Comparison of ENCODE assay signal across 12 mouse cellular contexts in genomic region chr12:57444281-57444903, GRCm38 (mm10).
DNase-seq lines count a peak whose midpoint lies in the region; ATAC-seq lines count a peak whose summit lies in the region.
"Had no signal": no experiment of that assay in that cellular context is flagged by ENCODE, and none has a peak within 500 bp of the region (broad histone marks: within the 10 kb centered on the region; RNA-seq: fewer than 3 reads in every experiment).

No protein-coding gene starts in this region.

- peak overlapping the region; percentile 27; the same call in 1 of the 2 replicates for H3K4me2 ChIP-seq in liver, embryonic 16.5 days (ENCODE audit: low read depth, low read length)
- no peak overlapping the region for H3K4me2 ChIP-seq in forebrain, embryonic 11.5 days (ENCODE audit: low read depth, low read length, severe bottlenecking)

- H3K27me3 ChIP-seq in liver, embryonic 16.5 days (ENCODE audit: control insufficient read depth, insufficient read depth, low read depth, low read length), result no peaks in the 10 kb centered on the region
- H3K27me3 ChIP-seq in forebrain, embryonic 11.5 days (ENCODE audit: control insufficient read depth, insufficient read depth, low read length), result no peaks in the 10 kb centered on the region

- H3K4me3 ChIP-seq in liver, embryonic 16.5 days (ENCODE audit: low read depth, low read length), result no peak overlapping the region
- H3K4me3 ChIP-seq in forebrain, embryonic 11.5 days (ENCODE audit: low read depth, low read length), result no peak overlapping the region
- H3K4me3 ChIP-seq: heart, embryonic 10.5 days had no signal

- no peaks in the 10 kb centered on the region for H3K4me1 ChIP-seq in liver, embryonic 16.5 days (ENCODE audit: control insufficient read depth, low read depth, low read length)
- H3K4me1 ChIP-seq in forebrain, embryonic 11.5 days (replicated peaks; ENCODE audit: control insufficient read depth, insufficient read depth, low read length), result no peaks in the 10 kb centered on the region
- H3K4me1 ChIP-seq: heart, embryonic 10.5 days had no signal

- peak; percentile 65; the same call in 1 of the 2 replicates for ATAC-seq in granulocyte monocyte progenitor cell, adult 5-6 weeks (replicated peaks; ENCODE audit: poor library complexity, severe bottlenecking)
- ATAC-seq in liver, embryonic 16.5 days (ENCODE audit: low read depth), result peak; percentile 84
- ATAC-seq in forebrain, embryonic 11.5 days (replicated peaks; ENCODE audit: low FRiP score), result no peak
- ATAC-seq in CD4-positive, CD25-positive, alpha-beta regulatory T cell, adult 4 months, result no peak
- ATAC-seq: activated CD4-positive, CD25-positive, alpha-beta regulatory T cell, adult 4 months had no signal

- H3K9ac ChIP-seq in liver, embryonic 16.5 days (ENCODE audit: low read depth, low read length), result no peak overlapping the region
- H3K9ac ChIP-seq in forebrain, embryonic 11.5 days (ENCODE audit: low read length), result no peak overlapping the region

- peak; percentile 29 for DNase-seq in adrenal gland, postnatal 14 days
- DNase-seq in adrenal gland, postnatal 4 days (ENCODE audit: low spot score in 2 of 2), result no peak
- DNase-seq in lung, postnatal 4 days, result peak; percentile 12 to 50
- no peak for DNase-seq in forebrain, embryonic 11.5 days (ENCODE audit: low spot score)
- DNase-seq in spleen, postnatal 4 days (ENCODE audit: low spot score in 2 of 2), result no peak
- DNase-seq: heart, postnatal 4 days; thymus, adult 2 months had no signal

- WGBS in liver, embryonic 16.5 days (ENCODE audit: insufficient replicate concordance), result 68% methylated on average over 10 of the region's 10 CpGs
- 54% methylated on average over 10 of the region's 10 CpGs for WGBS in forebrain, embryonic 11.5 days

- no peaks in the 10 kb centered on the region for H3K36me3 ChIP-seq in liver, embryonic 16.5 days (ENCODE audit: control insufficient read depth, insufficient read depth)
- H3K36me3 ChIP-seq in forebrain, embryonic 11.5 days (ENCODE audit: control insufficient read depth, insufficient read depth, low read length), result no peaks in the 10 kb centered on the region
- H3K36me3 ChIP-seq: heart, embryonic 10.5 days had no signal

- H3K27ac ChIP-seq in liver, embryonic 16.5 days (ENCODE audit: low read length), result peak overlapping the region; percentile 33; the same call in 1 of the 2 replicates
- no peak overlapping the region for H3K27ac ChIP-seq in forebrain, embryonic 11.5 days (ENCODE audit: low read depth, low read length)
- H3K27ac ChIP-seq: heart, embryonic 10.5 days had no signal

- no peaks in the 10 kb centered on the region for H3K9me3 ChIP-seq in liver, embryonic 16.5 days (replicated peaks; ENCODE audit: control insufficient read depth, low read length)
- H3K9me3 ChIP-seq in forebrain, embryonic 11.5 days (ENCODE audit: control insufficient read depth, low read length), result no peaks in the 10 kb centered on the region
- H3K9me3 ChIP-seq: heart, embryonic 10.5 days had no signal

Comparison
In these comparisons a context has a peak if more than half of its experiments do, and no peak if none do; other contexts are left out.
1. DNase-seq: peak in adrenal gland, postnatal 14 days (single experiment) and lung, postnatal 4 days (2 of 2); none in adrenal gland, postnatal 4 days (0 of 2), forebrain, embryonic 11.5 days (single experiment) and spleen, postnatal 4 days (0 of 2).
2. ATAC-seq: peak in granulocyte monocyte progenitor cell, adult 5-6 weeks (single experiment) and liver, embryonic 16.5 days (single experiment); none in forebrain, embryonic 11.5 days (single experiment) and CD4-positive, CD25-positive, alpha-beta regulatory T cell, adult 4 months (single experiment).